Mouse (Mus musculus): ENCODE measurements around the gene Ankrd34a.

- TF ChIP-seq CTCF (conservative IDR thresholded peaks at IDR 0.05; ENCODE audit: insufficient read depth, insufficient read length, low read depth, low read length) = no peak
- no peak for TF ChIP-seq POLR2A (IDR thresholded peaks at IDR 0.05; ENCODE audit: low read depth, low read length)
Observed at GRCm38 (mm10) chr3:96549346-96549745, 47.1 kb upstream of the Ankrd34a start.
